Mouse (Mus musculus): ENCODE results near the gene Asdurf. TPM values are rescaled to one million over a fixed set of nuclear protein-coding genes. Genes with fewer than 3 reads are reported as not detected.

The Asdurf gene
- not detected for polyA plus RNA-seq (2017; shearing (Covaris generic))

DNA sequence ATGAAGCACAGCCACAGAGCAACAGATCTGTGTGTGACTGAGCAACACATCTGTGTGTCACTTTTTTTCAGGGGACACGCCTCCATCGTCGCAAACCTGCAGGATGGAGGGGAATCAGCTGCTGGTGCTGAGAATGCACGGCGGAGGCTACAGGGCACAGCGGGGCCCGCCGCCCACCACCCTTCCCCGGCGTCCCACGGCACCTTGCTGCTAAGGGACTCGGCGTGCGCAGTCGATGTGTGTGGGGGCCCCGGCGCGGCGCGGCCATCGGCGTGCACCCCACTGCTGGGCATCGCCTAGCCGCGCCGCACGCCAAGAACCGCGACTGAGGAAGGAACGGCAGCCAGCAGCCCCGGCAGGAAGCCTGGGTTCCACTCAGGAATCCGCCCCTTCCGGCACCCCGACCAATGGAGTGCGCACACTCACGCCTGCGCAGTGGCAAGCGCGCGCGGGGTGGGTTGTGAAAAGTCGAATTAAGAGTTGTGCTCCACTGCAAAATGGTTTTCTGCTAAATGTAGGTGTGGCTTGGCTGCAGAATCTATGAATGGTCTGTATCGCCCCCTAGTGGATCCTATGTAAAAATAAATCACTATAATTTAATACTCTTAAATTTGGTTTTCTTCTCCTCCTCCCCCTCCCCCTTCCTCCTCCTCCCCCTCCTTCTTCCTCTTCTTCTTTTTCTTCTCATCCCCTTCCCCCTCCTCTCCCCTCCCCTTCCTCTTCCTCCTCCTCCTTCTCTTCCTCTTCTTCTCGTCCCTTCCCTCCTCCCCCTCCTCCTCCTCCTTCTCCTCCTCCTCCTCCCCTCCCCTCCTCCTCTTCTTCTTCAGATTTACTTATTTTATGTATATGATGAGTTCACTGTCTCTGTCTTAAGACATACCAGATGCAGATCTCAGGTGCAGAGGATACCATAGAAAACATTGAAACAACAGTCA, at the start of gene Asdurf, which contains the start of the genes Gm28551 and Asnsd1:
Gene Asdurf (minus strand): TSS at position 293 of the 935 bp plus-strand sequence.
Gene Gm28551 (minus strand): TSS at position 341 of the 935 bp plus-strand sequence.
Gene Asnsd1 (minus strand): TSS at position 426 of the 935 bp plus-strand sequence.

DNA sequence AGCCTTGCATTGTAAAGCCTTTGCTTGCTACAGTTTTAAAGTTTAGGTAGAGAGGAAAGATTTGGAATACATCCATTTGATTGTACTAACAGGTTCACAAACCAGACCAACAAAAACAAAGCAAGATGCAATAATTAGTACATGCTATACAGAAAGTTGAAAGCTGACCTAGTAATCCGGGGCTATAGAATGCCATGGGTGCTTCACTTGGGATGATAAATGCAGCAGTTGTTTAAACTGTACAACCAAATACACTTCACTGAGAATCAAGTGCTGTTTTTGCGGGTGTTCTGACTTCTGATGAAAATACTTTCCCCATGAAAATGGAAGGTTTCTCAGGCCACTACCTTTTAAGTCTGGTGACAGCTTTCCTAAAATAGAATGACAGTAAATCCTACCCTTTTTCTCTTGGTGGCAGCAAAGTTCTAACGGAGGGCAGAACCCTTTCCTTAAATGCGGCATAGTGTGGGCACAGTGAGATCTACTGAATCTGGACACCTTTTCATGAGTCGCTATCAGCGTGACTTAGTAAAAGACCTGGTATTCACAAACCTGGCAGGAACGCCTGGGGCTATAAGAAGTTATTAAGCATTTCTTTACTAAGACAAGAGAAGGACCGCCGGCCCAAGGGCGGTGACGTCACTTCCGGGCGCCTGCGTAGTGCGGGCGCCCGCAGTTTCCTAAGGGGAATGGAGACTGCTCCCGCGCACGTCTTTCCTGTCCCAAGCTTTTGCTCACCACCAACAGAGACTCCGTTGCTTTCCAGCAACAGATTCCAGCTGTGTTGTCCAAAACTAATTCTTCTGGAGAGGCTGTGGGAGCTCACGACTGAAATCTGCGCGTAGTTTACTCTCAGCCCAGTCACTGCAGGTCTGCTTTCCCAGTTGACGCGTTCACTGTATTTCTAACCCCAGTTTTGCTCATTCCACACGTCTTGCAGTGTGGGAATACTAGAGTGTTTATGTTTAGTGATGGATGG, 39.1 kb downstream of the Asdurf start, which contains the start of gene Osgepl1:
Gene Osgepl1 (plus strand): TSS at position 636 of the 979 bp plus-strand sequence.

Other genes starting within 250 kb of the Asdurf start
- not detected for gene 1700019A02Rik, start 165.0 kb downstream of the Asdurf start, polyA plus RNA-seq (2017; shearing (Covaris generic))
- 16.5 TPM for gene Pms1, start 55.6 kb downstream of the Asdurf start, polyA plus RNA-seq (2017; shearing (Covaris generic))
- gene Ormdl1, start 55.5 kb downstream of the Asdurf start, polyA plus RNA-seq (2017; shearing (Covaris generic)): 40.1 TPM
- not detected for gene Gm28778, start 55.5 kb downstream of the Asdurf start, polyA plus RNA-seq (2017; shearing (Covaris generic))
- 9.9 TPM for gene Osgepl1, start 39.0 kb downstream of the Asdurf start, polyA plus RNA-seq (2017; shearing (Covaris generic))
- not detected for gene Gm28551, start within 50 bp of the Asdurf start, polyA plus RNA-seq (2017; shearing (Covaris generic))
- 46.6 TPM for gene Asnsd1, start 133 bp upstream of the Asdurf start, polyA plus RNA-seq (2017; shearing (Covaris generic))

All from naive thymus-derived CD4-positive, alpha-beta T cell, adult 5 months (primary cell).